Mouse (Mus musculus) hindbrain, embryonic 12.5 days (tissue): Measurements from ENCODE around the gene Ywhae. TPM values are rescaled to one million over a fixed set of nuclear protein-coding genes. Genes with fewer than 3 reads are reported as not detected.
"Not testable (repeated sequence)": the region's sequence is repeated elsewhere in the genome, so short reads cannot be mapped to it uniquely, and the experiment has no call there.

Experiments
- ATAC-seq: fragments of 200-750 bp; cut with Nextera tagmentation; 2 replicates; pipeline ENCODE4 v1.8.0; 2017; ENCODE audit warnings: moderate TSS enrichment; ENCODE audit not compliant: low FRiP score
- H3K27ac ChIP-seq: fragments of 300-500 bp; sonication (generic); 2 replicates; pipeline ENCODE4 v1.5.1; 2016; ENCODE audit warnings: mild to moderate bottlenecking
- H3K27me3 ChIP-seq: fragments of 300-500 bp; sonication (generic); 2 replicates; pipeline ENCODE4 v1.6.1; 2016; ENCODE audit warnings: mild to moderate bottlenecking
- H3K36me3 ChIP-seq: fragments of 300-500 bp; sonication (generic); 2 replicates; pipeline ENCODE4 v1.6.1; 2016; ENCODE audit warnings: mild to moderate bottlenecking
- H3K4me1 ChIP-seq: fragments of 300-500 bp; sonication (generic); 2 replicates; pipeline ENCODE4 v1.6.1; 2016
- H3K4me2 ChIP-seq: fragments of 300-500 bp; sonication (generic); replicated peaks from 2 replicates; pipeline ENCODE4 v1.6.1; 2016; ENCODE audit warnings: mild to moderate bottlenecking
- H3K4me3 ChIP-seq: fragments of 300-500 bp; sonication (generic); 2 replicates; pipeline ENCODE4 v1.5.1; 2016; ENCODE audit warnings: mild to moderate bottlenecking
- H3K9ac ChIP-seq: fragments of 300-500 bp; sonication (generic); 2 replicates; pipeline ENCODE4 v1.6.1; 2016; ENCODE audit warnings: mild to moderate bottlenecking, moderate library complexity
- H3K9me3 ChIP-seq: fragments of 300-500 bp; sonication (generic); replicated peaks from 2 replicates; pipeline ENCODE4 v1.6.1; 2016; ENCODE audit warnings: mild to moderate bottlenecking
- WGBS: fragments of 180-500 bp; shearing (Covaris S2); methylation state at CpG from one replicate; pipeline ENCODE4 v1.1.7; 2016; 5-methylcytosine and 5-hydroxymethylcytosine counted together
- polyA plus RNA-seq: library from polyadenylated mRNA; unstranded; fragments of >200 nt; fragmentation: Nextera tagmentation; extraction: Ambion mirVana; gene quantifications from 2 replicates; pipeline ENCODE4 v1.2.1, GENCODE M21; 2016

Ywhae gene
- polyA plus RNA-seq, 1 experiment from 2014 or later = 1,318 TPM

DNA sequence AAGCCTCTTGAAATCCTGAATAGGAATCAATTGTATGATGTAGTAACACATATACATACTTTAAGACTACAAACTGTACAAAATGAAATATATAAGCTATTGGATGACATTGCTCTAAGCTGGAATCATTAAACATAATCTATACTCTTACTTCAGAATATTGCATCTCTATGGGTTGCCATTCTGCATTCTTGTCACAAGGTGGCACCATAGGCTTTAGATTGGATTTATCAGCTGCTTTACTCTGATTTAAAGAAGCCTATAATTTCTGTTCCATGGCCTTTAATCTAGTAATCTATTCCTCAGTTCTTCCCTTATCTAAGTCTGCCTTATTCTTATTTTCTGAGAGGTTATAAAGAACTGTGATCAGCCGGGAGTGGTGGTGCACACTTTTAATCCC is 18.7 kb upstream of the Ywhae start:
- Histone ChIP-seq H3K4me1 (peaks cover 2% of the 10 kb centered on the region; the same call in 1 of the 2 replicates), H3K27ac (no peak overlapping the region), H3K4me2 (no peak overlapping the region), H3K4me3 (no peak overlapping the region), H3K9me3 (no peaks in the 10 kb centered on the region), H3K27me3 (no peaks in the 10 kb centered on the region), H3K9ac (no peak overlapping the region), H3K36me3 (no peaks in the 10 kb centered on the region)
- no peak for ATAC-seq
- WGBS = 87% methylated on average over 1 of the region's 1 CpGs

DNA sequence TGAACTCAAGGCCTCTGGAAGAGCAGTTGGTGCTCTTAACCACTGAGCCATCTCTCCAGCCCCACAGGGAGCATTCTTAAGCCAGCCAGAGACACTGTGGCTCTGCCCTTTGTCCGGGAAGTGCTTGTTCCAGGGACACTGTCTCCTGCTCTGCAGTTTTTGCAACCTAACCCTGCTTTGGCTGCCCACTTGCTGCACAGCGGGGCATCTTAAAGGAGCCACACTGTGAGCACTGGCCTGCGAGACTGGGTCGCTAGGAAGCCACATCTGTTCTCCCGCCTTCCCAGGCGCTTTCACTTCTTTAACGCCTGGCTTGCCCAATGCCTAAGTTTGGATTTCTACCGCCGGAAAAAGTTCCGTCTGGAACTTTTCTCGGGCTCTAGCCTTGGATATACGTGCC is 17.1 kb upstream of the Ywhae start:
- ATAC-seq = no peak
- 0 out of 2 replicates have a peak overlapping the region, but pooled peaks have one; percentile 21 for H3K4me2 ChIP-seq
- WGBS = 18% methylated on average over 12 of the region's 12 CpGs
- no peaks in the 10 kb centered on the region for H3K9me3 ChIP-seq
- no peak overlapping the region for H3K27ac ChIP-seq
- peaks cover 2% of the 10 kb centered on the region; the same call in 1 of the 2 replicates for H3K4me1 ChIP-seq
- H3K4me3 ChIP-seq = no peak overlapping the region
- no peaks in the 10 kb centered on the region for H3K36me3 ChIP-seq
- H3K9ac ChIP-seq = no peak overlapping the region
- H3K27me3 ChIP-seq = no peaks in the 10 kb centered on the region

GRCm38 (mm10) chr11:75716661-75717325 is 15.9 kb upstream of the Ywhae start:
- Histone ChIP-seq H3K9me3 (0 out of 2 replicates have a peak, but pooled peaks cover 6% of the 10 kb centered on the region), H3K27ac (no peak overlapping the region), H3K27me3 (no peaks in the 10 kb centered on the region), H3K4me1 (peaks cover 2% of the 10 kb centered on the region; the same call in 1 of the 2 replicates), H3K4me3 (no peak overlapping the region), H3K9ac (no peak overlapping the region), H3K36me3 (no peaks in the 10 kb centered on the region), H3K4me2 (no peak overlapping the region)
- 90% methylated on average over 8 of the region's 8 CpGs for WGBS
- no peak for ATAC-seq

DNA sequence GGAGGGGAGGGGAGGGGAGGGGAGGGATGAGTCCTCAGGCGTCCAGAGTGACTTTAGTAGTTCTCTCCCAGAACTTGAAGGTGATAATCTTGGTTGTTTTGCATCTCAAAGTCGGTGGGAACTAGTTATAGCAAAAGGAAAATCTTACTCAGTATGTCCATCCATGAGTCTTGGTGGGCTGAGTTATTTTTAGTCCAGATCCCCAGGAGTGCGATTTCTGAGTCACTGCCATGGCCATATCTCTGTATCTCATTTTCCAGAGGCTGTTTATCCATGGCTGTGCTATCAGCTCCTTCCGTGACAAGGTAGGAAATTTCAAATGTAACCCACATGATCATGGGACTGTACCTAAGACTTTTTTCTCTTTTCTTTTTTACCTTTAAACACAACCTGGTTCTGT is 10.3 kb upstream of the Ywhae start:
- no peak overlapping the region for H3K27ac ChIP-seq
- H3K9me3 ChIP-seq = 0 out of 2 replicates have a peak, but pooled peaks cover 6% of the 10 kb centered on the region
- H3K4me2 ChIP-seq = no peak overlapping the region
- H3K9ac ChIP-seq = no peak overlapping the region
- H3K27me3 ChIP-seq = no peaks in the 10 kb centered on the region
- H3K4me3 ChIP-seq = no peak overlapping the region
- ATAC-seq = no peak
- 57% methylated on average over 4 of the region's 4 CpGs for WGBS
- H3K4me1 ChIP-seq = no peaks in the 10 kb centered on the region
- no peaks in the 10 kb centered on the region for H3K36me3 ChIP-seq

- H3K9me3 ChIP-seq = no peaks in the 10 kb centered on the region
- no peaks in the 10 kb centered on the region for H3K36me3 ChIP-seq
- no peak for ATAC-seq
- no peak overlapping the region for H3K4me2 ChIP-seq
- WGBS = 77% methylated on average over 2 of the region's 2 CpGs
- peaks cover 10% of the 10 kb centered on the region for H3K4me1 ChIP-seq
- H3K27ac ChIP-seq = no peak overlapping the region
- H3K27me3 ChIP-seq = no peaks in the 10 kb centered on the region
- H3K4me3 ChIP-seq = no peak overlapping the region
- no peak overlapping the region for H3K9ac ChIP-seq
Measured at GRCm38 (mm10) chr11:75727168-75727567, 5.5 kb upstream of the Ywhae start.

GRCm38 (mm10) chr11:75727659-75728058 is 5.0 kb upstream of the Ywhae start:
- not testable (repeated sequence) for H3K4me2 ChIP-seq, H3K9ac ChIP-seq, H3K27ac ChIP-seq, H3K36me3 ChIP-seq, H3K4me3 ChIP-seq, H3K4me1 ChIP-seq, ATAC-seq, H3K27me3 ChIP-seq, H3K9me3 ChIP-seq
- WGBS = 91% methylated on average over 5 of the region's 6 CpGs

DNA sequence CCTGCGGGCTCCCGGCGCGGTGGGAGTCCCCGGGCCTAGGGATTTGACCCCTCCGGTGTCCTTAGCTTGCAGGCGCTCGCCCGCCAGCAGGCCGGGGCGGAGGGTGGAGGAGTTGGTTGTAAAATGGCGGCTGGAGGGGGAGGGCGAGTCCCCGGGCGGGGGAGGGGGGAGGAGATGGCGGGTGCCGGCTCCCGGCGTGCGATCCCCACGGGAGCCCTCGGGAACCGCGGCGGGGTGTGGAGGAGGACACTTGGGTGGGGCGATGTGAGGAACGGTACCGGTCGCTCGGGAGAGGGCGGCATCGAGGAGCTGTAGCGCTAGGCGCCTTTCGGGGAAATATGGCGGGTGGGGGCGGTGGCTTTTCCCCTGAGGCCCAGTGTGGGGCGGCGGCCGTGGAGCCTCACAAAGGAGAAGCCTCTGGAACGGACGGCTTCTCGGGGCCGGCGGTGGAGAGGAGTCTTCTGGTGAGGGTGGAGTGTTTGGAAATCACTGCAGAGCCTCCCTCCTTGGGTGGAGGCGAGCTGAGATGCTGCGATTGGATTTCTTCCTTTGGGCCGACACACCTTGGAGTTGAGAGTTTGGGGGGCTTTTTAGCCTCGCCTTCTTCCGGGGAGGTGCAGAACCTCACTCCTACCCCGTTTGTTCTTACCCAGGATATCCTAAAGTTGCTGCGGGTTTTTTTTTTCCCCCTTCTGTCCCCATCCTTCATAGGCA is 715 bp downstream of the Ywhae start:
- no peaks in the 10 kb centered on the region for H3K9me3 ChIP-seq
- H3K4me3 ChIP-seq = peak overlapping the region; percentile 78
- H3K4me1 ChIP-seq = peaks cover 37% of the 10 kb centered on the region
- peak overlapping the region; percentile 85 for H3K4me2 ChIP-seq
- 0 out of 2 replicates have a peak, but pooled peaks cover 12% of the 10 kb centered on the region for H3K36me3 ChIP-seq
- peak overlapping the region; percentile 99 for H3K27ac ChIP-seq
- H3K27me3 ChIP-seq = no peaks in the 10 kb centered on the region
- ATAC-seq = peak; percentile 77
- peak overlapping the region; percentile 99 for H3K9ac ChIP-seq
- under 1% methylated on average over 52 of the region's 52 CpGs for WGBS

- WGBS = 86% methylated on average over 5 of the region's 5 CpGs
- Histone ChIP-seq H3K4me3 (peak overlapping the region; percentile 78), H3K9ac (peak overlapping the region; percentile 53; the same call in 1 of the 2 replicates), H3K27ac (no peak overlapping the region), H3K9me3 (no peaks in the 10 kb centered on the region), H3K4me2 (peak overlapping the region; percentile 85), H3K36me3 (peaks cover 17% of the 10 kb centered on the region; the same call in 1 of the 2 replicates), H3K4me1 (peaks cover 41% of the 10 kb centered on the region), H3K27me3 (no peaks in the 10 kb centered on the region)
- ATAC-seq = no peak
Measured at GRCm38 (mm10) chr11:75735462-75736252, 3.0 kb downstream of the Ywhae start.

- H3K4me1 ChIP-seq = peaks cover 38% of the 10 kb centered on the region
- no peak overlapping the region for H3K4me3 ChIP-seq
Measured at GRCm38 (mm10) chr11:75736978-75737377, 4.3 kb downstream of the Ywhae start.

DNA sequence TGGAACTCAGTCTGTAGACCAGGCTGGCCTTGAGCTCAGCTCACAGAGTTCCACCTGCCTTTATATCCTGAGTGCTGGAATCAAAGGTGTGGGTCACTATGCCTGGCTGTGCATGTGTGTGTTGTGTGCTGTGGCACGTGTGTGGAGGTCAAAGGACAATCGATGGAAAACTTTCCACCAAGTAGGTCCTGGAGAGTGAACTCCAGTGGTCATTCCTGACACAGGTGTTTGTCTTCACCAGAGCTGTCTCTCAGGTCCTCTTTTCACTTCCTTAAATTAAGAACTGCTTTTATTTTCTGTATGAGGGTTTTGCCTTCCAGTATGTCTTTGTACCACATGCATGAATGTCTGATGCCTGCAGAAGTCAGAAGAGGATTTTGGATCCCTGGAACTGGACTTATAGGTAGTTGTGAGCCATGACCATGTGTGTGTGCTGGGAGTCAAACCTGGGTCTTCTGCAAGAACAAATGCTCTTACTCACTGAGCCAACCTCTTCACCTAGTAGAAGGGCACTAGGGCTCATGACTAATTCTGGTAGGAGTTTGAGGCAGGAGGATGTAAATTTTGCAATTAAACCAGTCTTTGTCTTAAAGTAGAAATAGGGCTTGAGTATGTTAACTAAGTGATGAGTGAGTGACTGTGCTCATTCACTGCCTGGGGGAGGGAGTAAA is 5.3 kb downstream of the Ywhae start:
- no peak overlapping the region for H3K4me2 ChIP-seq
- no peak overlapping the region for H3K4me3 ChIP-seq
- H3K9me3 ChIP-seq = no peaks in the 10 kb centered on the region
- H3K9ac ChIP-seq = no peak overlapping the region
- no peak for ATAC-seq
- no peak overlapping the region for H3K27ac ChIP-seq
- WGBS = 87% methylated on average over 2 of the region's 2 CpGs
- no peaks in the 10 kb centered on the region for H3K27me3 ChIP-seq
- peaks cover 40% of the 10 kb centered on the region for H3K4me1 ChIP-seq
- peaks cover 20% of the 10 kb centered on the region; the same call in 1 of the 2 replicates for H3K36me3 ChIP-seq

More at GRCm38 (mm10) chr11:75736978-75737377, 4.3 kb downstream of the Ywhae start:
- WGBS = 79% methylated on average over 3 of the region's 3 CpGs
- ATAC-seq = no peak
- no peaks in the 10 kb centered on the region for H3K27me3 ChIP-seq
- no peaks in the 10 kb centered on the region for H3K9me3 ChIP-seq
- peak overlapping the region; percentile 27 for H3K4me2 ChIP-seq
- H3K36me3 ChIP-seq = peaks cover 17% of the 10 kb centered on the region; the same call in 1 of the 2 replicates
- H3K9ac ChIP-seq = no peak overlapping the region
- no peak overlapping the region for H3K27ac ChIP-seq

DNA sequence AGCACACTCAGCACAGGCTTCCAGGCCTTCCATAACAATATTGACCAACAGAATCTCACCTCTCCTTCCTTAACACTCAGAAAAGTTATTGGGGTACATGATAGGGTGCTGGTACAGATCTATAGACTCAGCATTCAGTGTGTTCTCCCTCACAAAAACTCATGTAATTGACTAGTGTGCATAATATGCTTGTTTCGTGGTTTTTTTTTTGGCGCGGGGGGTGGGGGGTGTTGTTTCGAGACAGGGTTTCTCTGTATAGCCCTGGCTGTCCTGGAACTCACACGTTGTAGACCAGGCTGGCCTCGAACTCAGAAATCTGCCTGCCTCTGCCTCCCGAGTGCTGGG is 5.8 kb downstream of the Ywhae start:
- no peak overlapping the region for H3K27ac ChIP-seq
- no peak overlapping the region for H3K4me3 ChIP-seq
- no peak overlapping the region for H3K9ac ChIP-seq
- peaks cover 40% of the 10 kb centered on the region for H3K4me1 ChIP-seq
- 95% methylated on average over 7 of the region's 7 CpGs for WGBS
- H3K27me3 ChIP-seq = no peaks in the 10 kb centered on the region
- H3K36me3 ChIP-seq = peaks cover 23% of the 10 kb centered on the region; the same call in 1 of the 2 replicates
- no peak for ATAC-seq
- no peak overlapping the region for H3K4me2 ChIP-seq
- no peaks in the 10 kb centered on the region for H3K9me3 ChIP-seq

GRCm38 (mm10) chr11:75740204-75740603 is 7.5 kb downstream of the Ywhae start:
- 84% methylated on average over 3 of the region's 3 CpGs for WGBS
- no peaks in the 10 kb centered on the region for H3K9me3 ChIP-seq
- H3K4me2 ChIP-seq = no peak overlapping the region
- no peak overlapping the region for H3K9ac ChIP-seq
- ATAC-seq = no peak
- H3K4me3 ChIP-seq = no peak overlapping the region
- no peaks in the 10 kb centered on the region for H3K27me3 ChIP-seq
- peaks cover 24% of the 10 kb centered on the region; the same call in 1 of the 2 replicates for H3K36me3 ChIP-seq
- no peak overlapping the region for H3K27ac ChIP-seq
- peaks cover 33% of the 10 kb centered on the region for H3K4me1 ChIP-seq
